Mouse (Mus musculus) E14TG2a.4 (cell line): ENCODE measurements around the gene Bhlhe40.

Experiments
- CTCF ChIP-seq: conservative IDR thresholded peaks from 2 replicates; pipeline ENCODE4 v1.5.1; 2014; ENCODE audit warnings: low read length
- POU5F1 ChIP-seq: IDR thresholded peaks from 2 replicates; pipeline ENCODE4 v1.6.1; 2014; ENCODE audit warnings: low read length, borderline replicate concordance

DNA sequence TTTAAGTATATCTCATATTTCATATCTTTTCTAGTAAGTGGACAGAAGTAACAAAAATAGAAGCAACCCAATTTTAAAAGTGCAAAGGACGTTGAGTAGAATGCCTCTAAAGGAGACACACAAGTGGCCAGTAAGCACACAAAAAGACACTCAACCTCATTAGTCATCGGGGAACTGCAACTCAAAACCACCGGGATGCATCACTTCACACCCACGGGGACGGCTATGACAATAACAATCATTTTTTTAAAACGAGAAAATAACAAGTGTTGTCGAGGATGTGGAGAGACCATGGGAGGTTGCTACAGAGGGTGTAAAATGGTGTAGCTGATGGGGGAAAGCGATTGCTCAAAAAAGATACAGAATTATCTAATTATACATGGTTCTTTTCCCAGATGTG, 11.7 kb downstream of the Bhlhe40 start:
- TF ChIP-seq CTCF: no peak
- no peak for TF ChIP-seq POU5F1
